Mouse (Mus musculus) lung, adult 2 months (tissue): ENCODE measurements around the gene Syt17. TPM values are rescaled to one million over a fixed set of nuclear protein-coding genes. Genes with fewer than 3 reads are reported as not detected.

Experiments
- DNase-seq: peaks from one replicate; pipeline ENCODE4 v3.0.0; 2022
- H3K4me1 ChIP-seq: fragments of 200-500 bp; 2 replicates; pipeline ENCODE4 v1.6.1; 2011; ENCODE audit warnings: low read length; ENCODE audit not compliant: control insufficient read depth, insufficient read depth
- H3K4me3 ChIP-seq: fragments of 200-500 bp; replicated peaks from 2 replicates; pipeline ENCODE3; 2011; ENCODE audit warnings: low read depth, mild to moderate bottlenecking, control low read depth, low read length; ENCODE audit errors: extremely low read depth
- CTCF ChIP-seq: fragments of 200-500 bp; IDR thresholded peaks from 2 replicates; pipeline ENCODE4 v1.5.1; 2011; ENCODE audit warnings: mild to moderate bottlenecking, low read length, control low read depth; ENCODE audit not compliant: insufficient read depth
- POLR2A ChIP-seq: fragments of 200-500 bp; IDR thresholded peaks from 2 replicates; pipeline ENCODE4 v1.6.1; 2011; ENCODE audit warnings: low read depth, mild to moderate bottlenecking, control low read depth, low read length, borderline replicate concordance; ENCODE audit errors: extremely low read depth
- WGBS: fragments of 180-500 bp; shearing (Covaris S2); methylation state at CpG from one replicate; pipeline ENCODE4 v1.1.7; 2018; 5-methylcytosine and 5-hydroxymethylcytosine counted together
- polyA plus RNA-seq: library from polyadenylated mRNA; depleted of rRNA; stranded (reverse); fragments of >200 nt; gene quantifications from 2 replicates; pipeline ENCODE4 v1.2.3, GENCODE M21; 2012

Syt17 gene
- polyA plus RNA-seq, 1 experiment, result 5.0 TPM

GRCm38 (mm10) chr7:118464432-118464831 is 16.4 kb upstream of the Syt17 start:
- DNase-seq, result no peak
- WGBS, result 19% methylated on average over 4 of the region's 4 CpGs
- Histone ChIP-seq H3K4me1 (peaks cover 17% of the 10 kb centered on the region), H3K4me3 (no peak overlapping the region)
- TF ChIP-seq POLR2A (0 out of 2 replicates have a peak, but pooled peaks have one; percentile 8), CTCF (no peak)

- peaks cover 17% of the 10 kb centered on the region for H3K4me1 ChIP-seq
- 44% methylated on average over 11 of the region's 11 CpGs for WGBS
These were observed 15.1 kb upstream of the Syt17 start for GRCm38 (mm10) chr7:118462818-118463762.

GRCm38 (mm10) chr7:118461400-118462136 is 13.5 kb upstream of the Syt17 start:
- TF ChIP-seq POLR2A (no peak), CTCF (no peak)
- H3K4me3 ChIP-seq, result no peak overlapping the region
- WGBS, result 32% methylated on average over 16 of the region's 16 CpGs
- DNase-seq, result no peak
- H3K4me1 ChIP-seq, result peaks cover 17% of the 10 kb centered on the region

More at GRCm38 (mm10) chr7:118462818-118463762, 15.1 kb upstream of the Syt17 start:
- DNase-seq, result no peak
- TF ChIP-seq POLR2A (no peak), CTCF (no peak)
- H3K4me3 ChIP-seq, result no peak overlapping the region

- H3K4me3 ChIP-seq, result no peak overlapping the region
- 48% methylated on average over 4 of the region's 4 CpGs for WGBS
- DNase-seq, result no peak
- TF ChIP-seq POLR2A (no peak), CTCF (no peak)
- peaks cover 6% of the 10 kb centered on the region for H3K4me1 ChIP-seq
These were observed 5.7 kb upstream of the Syt17 start for GRCm38 (mm10) chr7:118453722-118454121.

GRCm38 (mm10) chr7:118452940-118453339 is 4.9 kb upstream of the Syt17 start:
- no peak for DNase-seq
- WGBS, result 26% methylated on average over 2 of the region's 2 CpGs
- Histone ChIP-seq H3K4me3 (no peak overlapping the region), H3K4me1 (peaks cover 6% of the 10 kb centered on the region)
- TF ChIP-seq CTCF (no peak), POLR2A (no peak)

- peak; percentile 42 for DNase-seq
- no peak for TF ChIP-seq POLR2A
- no peak for TF ChIP-seq CTCF
- WGBS, result 1% methylated on average over 65 of the region's 65 CpGs
- Histone ChIP-seq H3K4me1 (peaks cover 4% of the 10 kb centered on the region; the same call in 1 of the 2 replicates), H3K4me3 (peak overlapping the region; percentile 56)
These were observed 510 bp downstream of the Syt17 start for GRCm38 (mm10) chr7:118447291-118448133.

- no peak for DNase-seq
- TF ChIP-seq POLR2A, result no peak
- TF ChIP-seq CTCF, result no peak
- Histone ChIP-seq H3K4me3 (no peak overlapping the region), H3K4me1 (no peaks in the 10 kb centered on the region)
- WGBS, result 36% methylated on average over 7 of the region's 7 CpGs
These were observed 4.0 kb downstream of the Syt17 start for GRCm38 (mm10) chr7:118443895-118444485.

GRCm38 (mm10) chr7:118443371-118443770 is 4.7 kb downstream of the Syt17 start:
- no peaks in the 10 kb centered on the region for H3K4me1 ChIP-seq
- WGBS, result 8% methylated on average over 9 of the region's 9 CpGs
- H3K4me3 ChIP-seq, result no peak overlapping the region
- no peak for TF ChIP-seq CTCF
- no peak for TF ChIP-seq POLR2A
- no peak for DNase-seq
